Mouse (Mus musculus): Measurements from ENCODE around the gene Ngfr. TPM values are rescaled to one million over a fixed set of nuclear protein-coding genes. Genes with fewer than 3 reads are reported as not detected.
A peak's percentile ranks its signal among the peaks of the same experiment; 100 is the strongest.

The Ngfr gene
- polyA plus RNA-seq, 1 experiment, result 4.2 TPM

GRCm38 (mm10) chr11:95520456-95521072 is 67.0 kb downstream of the Ngfr start:
- DNase-seq (ENCODE audit: low spot score), result peak; percentile 75

DNA sequence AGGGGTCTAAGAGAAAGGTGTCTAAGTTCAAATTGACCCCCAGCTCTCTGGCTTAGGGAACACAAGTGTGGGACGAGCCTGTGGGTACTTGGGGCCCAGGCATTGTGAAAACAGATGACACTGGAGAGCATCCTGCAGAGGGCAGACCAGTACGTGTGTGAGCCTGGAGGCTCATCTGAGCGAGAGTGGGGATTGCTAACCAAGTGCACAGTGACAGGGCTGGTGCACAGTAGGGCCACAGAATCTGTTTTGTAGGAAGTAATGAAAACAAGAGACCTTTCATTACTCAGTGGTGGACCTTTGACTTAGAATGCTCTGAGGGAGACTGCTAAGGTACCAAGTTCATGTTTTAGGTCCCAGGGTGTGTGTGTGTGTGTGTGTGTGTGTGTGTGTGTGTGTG is 67.5 kb downstream of the Ngfr start:
- no peak for DNase-seq (ENCODE audit: low spot score)

DNA sequence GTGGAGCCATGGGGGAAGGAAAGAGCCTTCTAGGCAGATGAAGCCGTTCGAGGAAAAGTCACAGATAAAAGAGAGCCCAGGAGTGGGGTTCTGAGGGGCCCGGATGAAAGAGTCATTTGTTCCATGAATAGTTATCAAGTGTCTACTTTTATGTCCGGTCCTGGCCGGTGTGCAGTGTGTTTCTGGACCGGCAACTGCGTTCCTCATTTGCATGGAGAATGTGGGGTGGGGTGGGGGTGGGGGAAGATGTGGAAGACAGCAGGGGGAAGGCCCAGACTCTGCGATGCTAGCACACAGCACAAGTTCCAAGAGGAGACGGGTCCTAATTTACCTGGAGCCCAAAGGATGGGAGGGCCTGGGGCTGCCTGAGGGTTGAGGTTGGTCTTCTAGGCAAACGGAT is 68.2 kb downstream of the Ngfr start:
- DNase-seq (ENCODE audit: low spot score), result no peak

Other genes starting within 250 kb of the Ngfr start
- gene Slc35b1, start 203.0 kb downstream of the Ngfr start, polyA plus RNA-seq (2012; rRNA removed), result 55.1 and 66.5 TPM in 2 replicates
- gene Spop, start 173.7 kb downstream of the Ngfr start, polyA plus RNA-seq (2012; rRNA removed), result 79.1 and 103 TPM in 2 replicates
- 2.3 and 3.4 TPM in 2 replicates for gene Nxph3, start 73.2 kb downstream of the Ngfr start, polyA plus RNA-seq (2012; rRNA removed)
- gene Phb, start 79.2 kb upstream of the Ngfr start, polyA plus RNA-seq (2012; rRNA removed), result 160 and 185 TPM in 2 replicates
- gene Zfp652, start 124.9 kb upstream of the Ngfr start, polyA plus RNA-seq (2012; rRNA removed), result 20.8 and 30.7 TPM in 2 replicates
- gene B130006D01Rik, start 135.9 kb upstream of the Ngfr start, polyA plus RNA-seq (2012; rRNA removed), result 0.15 and 0.19 TPM in 2 replicates
- 33.2 and 40.8 TPM in 2 replicates for gene Phospho1, start 236.8 kb upstream of the Ngfr start, polyA plus RNA-seq (2012; rRNA removed)
- 21.0 and 24.5 TPM in 2 replicates for gene Gngt2, start 249.5 kb upstream of the Ngfr start, polyA plus RNA-seq (2012; rRNA removed)